Mouse (Mus musculus) limb, embryonic 15.5 days (tissue): ENCODE measurements at regions not wholly inside any gene's neighbourhood (a gene's known extent, or its start where the extent isn't known, plus 50 kb on each side); places are given as distances from the start of the nearest gene placed in this dataset.

Source experiments
- ATAC-seq: fragments of 200-750 bp; cut with Nextera tagmentation; 2 replicates; pipeline ENCODE4 v1.8.0; 2017; ENCODE audit warnings: low read depth, moderate TSS enrichment; ENCODE audit not compliant: insufficient number of reproducible peaks, low FRiP score, low TSS enrichment
- H3K27ac ChIP-seq: fragments of 300-500 bp; sonication (generic); 2 replicates; pipeline ENCODE4 v1.5.1; 2015; ENCODE audit warnings: moderate library complexity, mild to moderate bottlenecking, inconsistent platforms
- H3K27me3 ChIP-seq: fragments of 300-500 bp; sonication (generic); 2 replicates; pipeline ENCODE4 v1.6.1; 2015; ENCODE audit warnings: inconsistent platforms
- H3K36me3 ChIP-seq: fragments of 300-500 bp; sonication (generic); 2 replicates; pipeline ENCODE4 v1.6.1; 2015; ENCODE audit warnings: inconsistent platforms
- H3K4me1 ChIP-seq: fragments of 300-500 bp; sonication (generic); 2 replicates; pipeline ENCODE4 v1.6.1; 2015; ENCODE audit warnings: inconsistent platforms
- H3K4me2 ChIP-seq: fragments of 300-500 bp; sonication (generic); 2 replicates; pipeline ENCODE4 v1.6.1; 2015; ENCODE audit warnings: mild to moderate bottlenecking, inconsistent platforms
- H3K4me3 ChIP-seq: fragments of 300-500 bp; sonication (generic); 2 replicates; pipeline ENCODE4 v1.5.1; 2015; ENCODE audit warnings: mild to moderate bottlenecking, inconsistent platforms
- H3K9ac ChIP-seq: fragments of 300-500 bp; sonication (generic); 2 replicates; pipeline ENCODE4 v1.6.1; 2015; ENCODE audit warnings: inconsistent platforms
- H3K9me3 ChIP-seq: fragments of 300-500 bp; sonication (generic); 2 replicates; pipeline ENCODE4 v1.6.1; 2016; ENCODE audit warnings: inconsistent platforms
- WGBS: fragments of 180-500 bp; shearing (Covaris S2); methylation state at CpG from one replicate; pipeline ENCODE4 v1.1.7; 2015; 5-methylcytosine and 5-hydroxymethylcytosine counted together

DNA sequence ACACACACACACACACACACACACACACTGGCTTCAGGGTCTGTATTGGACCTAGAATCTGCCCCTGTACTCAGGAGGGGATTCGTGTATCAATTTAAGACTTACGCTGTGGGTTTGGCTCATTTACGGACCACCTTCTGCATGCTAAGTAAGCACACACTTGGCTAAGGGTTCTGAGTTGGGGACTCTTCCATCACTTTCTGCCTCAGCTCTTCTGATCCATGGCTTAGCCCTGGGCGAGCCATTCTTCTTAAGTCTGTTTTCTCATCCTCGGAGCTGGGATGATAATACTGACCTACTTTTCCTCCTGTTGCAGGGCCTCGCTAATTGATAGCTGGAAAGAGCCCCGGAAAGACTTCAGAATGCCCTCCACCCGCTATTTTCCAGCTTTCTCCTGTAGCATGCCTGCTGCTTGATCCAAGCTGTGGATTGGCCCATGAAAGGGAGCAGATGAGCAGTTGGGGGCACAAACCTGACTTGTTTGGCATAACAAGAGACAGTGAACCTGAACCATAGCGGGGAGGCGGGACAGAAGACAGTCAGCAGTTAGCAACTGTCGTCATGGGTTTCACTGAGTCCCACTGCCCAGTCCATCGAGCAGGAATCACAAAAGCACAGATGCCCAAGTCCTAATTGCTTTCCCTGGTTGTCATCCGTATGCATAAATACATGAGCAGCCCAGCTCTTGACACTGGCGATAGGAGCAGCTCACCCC lies 294.9 kb upstream of the Stt3b start:
- H3K4me2 ChIP-seq: no peak overlapping the region
- H3K27ac ChIP-seq: no peak overlapping the region
- no peak overlapping the region for H3K4me3 ChIP-seq
- H3K36me3 ChIP-seq: no peaks in the 10 kb centered on the region
- ATAC-seq: no peak
- no peaks in the 10 kb centered on the region for H3K4me1 ChIP-seq
- H3K9ac ChIP-seq: no peak overlapping the region
- no peaks in the 10 kb centered on the region for H3K9me3 ChIP-seq
- H3K27me3 ChIP-seq: no peaks in the 10 kb centered on the region
- WGBS: 86% methylated on average over 14 of the region's 14 CpGs

GRCm38 (mm10) chr9:115607961-115608360 lies 297.7 kb upstream of the Stt3b start:
- 50% methylated on average over 2 of the region's 2 CpGs for WGBS
- Histone ChIP-seq H3K4me2 (no peak overlapping the region), H3K9me3 (no peaks in the 10 kb centered on the region), H3K27ac (no peak overlapping the region), H3K4me1 (no peaks in the 10 kb centered on the region), H3K36me3 (no peaks in the 10 kb centered on the region), H3K27me3 (no peaks in the 10 kb centered on the region), H3K9ac (no peak overlapping the region), H3K4me3 (no peak overlapping the region)
- no peak for ATAC-seq

GRCm38 (mm10) chr9:115608377-115608776 lies 298.2 kb upstream of the Stt3b start:
- no peaks in the 10 kb centered on the region for H3K4me1 ChIP-seq
- WGBS: 81% methylated on average over 5 of the region's 5 CpGs
- H3K9ac ChIP-seq: no peak overlapping the region
- no peak overlapping the region for H3K4me2 ChIP-seq
- no peaks in the 10 kb centered on the region for H3K36me3 ChIP-seq
- H3K27me3 ChIP-seq: no peaks in the 10 kb centered on the region
- no peak for ATAC-seq
- H3K4me3 ChIP-seq: no peak overlapping the region
- no peaks in the 10 kb centered on the region for H3K9me3 ChIP-seq
- no peak overlapping the region for H3K27ac ChIP-seq

DNA sequence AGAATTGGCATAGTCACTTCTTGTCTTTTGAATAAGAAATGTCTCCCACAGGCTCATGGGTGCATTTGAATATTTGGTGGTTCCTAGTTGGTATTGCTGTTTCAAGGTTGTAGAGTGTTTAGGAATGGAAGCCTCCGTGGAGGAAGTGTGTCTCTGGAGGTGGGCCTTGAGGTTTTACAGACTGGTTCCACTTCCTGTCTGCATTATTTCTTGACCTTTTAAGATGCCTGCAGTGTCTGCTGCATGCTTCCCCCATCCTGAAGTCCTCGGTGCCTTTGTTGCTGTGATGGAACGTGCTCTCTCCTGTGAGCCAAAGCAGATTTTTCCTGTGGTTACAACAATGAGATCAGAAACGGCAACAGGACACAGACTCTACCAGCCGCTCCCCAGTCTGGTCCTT lies 299.4 kb upstream of the Gadl1 start:
- Histone ChIP-seq H3K36me3 (no peaks in the 10 kb centered on the region), H3K27me3 (no peaks in the 10 kb centered on the region), H3K4me3 (no peak overlapping the region), H3K9me3 (no peaks in the 10 kb centered on the region), H3K9ac (no peak overlapping the region), H3K27ac (no peak overlapping the region), H3K4me1 (no peaks in the 10 kb centered on the region), H3K4me2 (no peak overlapping the region)
- WGBS: 79% methylated on average over 5 of the region's 5 CpGs
- ATAC-seq: no peak

- no peaks in the 10 kb centered on the region for H3K36me3 ChIP-seq
- H3K4me3 ChIP-seq: no peak overlapping the region
- no peaks in the 10 kb centered on the region for H3K27me3 ChIP-seq
- no peak overlapping the region for H3K9ac ChIP-seq
- no peak for ATAC-seq
- no peaks in the 10 kb centered on the region for H3K4me1 ChIP-seq
- no peak overlapping the region for H3K27ac ChIP-seq
- no peaks in the 10 kb centered on the region for H3K9me3 ChIP-seq
- 87% methylated on average over 5 of the region's 5 CpGs for WGBS
- H3K4me2 ChIP-seq: no peak overlapping the region
Observed at GRCm38 (mm10) chr9:115611713-115612112, 297.5 kb upstream of the Gadl1 start.

- H3K9me3 ChIP-seq: no peaks in the 10 kb centered on the region
- H3K27me3 ChIP-seq: no peaks in the 10 kb centered on the region
- WGBS: 52% methylated on average over 6 of the region's 6 CpGs
Observed at GRCm38 (mm10) chr9:115612908-115613307, 296.3 kb upstream of the Gadl1 start.

DNA sequence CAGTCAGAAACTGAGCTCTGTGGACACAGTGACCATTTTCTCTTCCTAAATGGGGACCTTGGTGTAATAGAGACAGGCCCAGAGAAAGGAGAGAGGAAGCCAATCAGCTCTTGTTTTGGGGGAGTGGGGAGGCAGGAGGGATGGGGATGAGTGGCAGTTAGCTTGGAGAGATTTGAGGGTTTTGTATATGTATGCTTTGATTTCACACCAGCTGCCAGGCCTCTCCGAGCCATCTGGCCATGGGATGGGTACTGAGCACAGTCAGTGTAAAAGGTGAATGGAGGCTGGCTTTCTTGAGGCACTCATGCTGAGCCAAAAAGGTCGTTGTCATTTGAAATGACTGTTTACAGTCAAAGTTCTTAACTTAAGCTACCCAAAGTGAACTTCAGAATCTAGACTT lies 295.2 kb upstream of the Gadl1 start:
- H3K27me3 ChIP-seq: no peaks in the 10 kb centered on the region
- 85% methylated on average over 2 of the region's 2 CpGs for WGBS
- no peaks in the 10 kb centered on the region for H3K4me1 ChIP-seq
- H3K27ac ChIP-seq: no peak overlapping the region
- no peak overlapping the region for H3K4me3 ChIP-seq
- no peaks in the 10 kb centered on the region for H3K36me3 ChIP-seq
- H3K9me3 ChIP-seq: no peaks in the 10 kb centered on the region
- no peak overlapping the region for H3K4me2 ChIP-seq
- no peak for ATAC-seq
- H3K9ac ChIP-seq: no peak overlapping the region

More at GRCm38 (mm10) chr9:115612908-115613307, 296.3 kb upstream of the Gadl1 start:
- Histone ChIP-seq H3K4me2 (no peak overlapping the region), H3K9ac (no peak overlapping the region), H3K4me1 (no peaks in the 10 kb centered on the region), H3K27ac (no peak overlapping the region), H3K4me3 (no peak overlapping the region), H3K36me3 (no peaks in the 10 kb centered on the region)
- no peak for ATAC-seq

- Histone ChIP-seq H3K27me3 (no peaks in the 10 kb centered on the region), H3K4me1 (no peaks in the 10 kb centered on the region), H3K9me3 (no peaks in the 10 kb centered on the region), H3K9ac (no peak overlapping the region), H3K27ac (no peak overlapping the region), H3K4me3 (no peak overlapping the region), H3K4me2 (no peak overlapping the region), H3K36me3 (no peaks in the 10 kb centered on the region)
- WGBS: 77% methylated on average over 6 of the region's 6 CpGs
- ATAC-seq: no peak
Observed at GRCm38 (mm10) chr9:115617909-115618308, 291.3 kb upstream of the Gadl1 start.

GRCm38 (mm10) chr9:115623948-115624347 lies 285.3 kb upstream of the Gadl1 start:
- no peaks in the 10 kb centered on the region for H3K36me3 ChIP-seq
- no peaks in the 10 kb centered on the region for H3K9me3 ChIP-seq
- 0 out of 2 replicates have a peak, but pooled peaks cover 3% of the 10 kb centered on the region for H3K4me1 ChIP-seq
- 29% methylated on average over 5 of the region's 5 CpGs for WGBS
- H3K4me3 ChIP-seq: no peak overlapping the region
- ATAC-seq: peak; percentile 63; the same call in 1 of the 2 replicates
- H3K27me3 ChIP-seq: no peaks in the 10 kb centered on the region
- no peak overlapping the region for H3K27ac ChIP-seq
- H3K4me2 ChIP-seq: no peak overlapping the region
- no peak overlapping the region for H3K9ac ChIP-seq

DNA sequence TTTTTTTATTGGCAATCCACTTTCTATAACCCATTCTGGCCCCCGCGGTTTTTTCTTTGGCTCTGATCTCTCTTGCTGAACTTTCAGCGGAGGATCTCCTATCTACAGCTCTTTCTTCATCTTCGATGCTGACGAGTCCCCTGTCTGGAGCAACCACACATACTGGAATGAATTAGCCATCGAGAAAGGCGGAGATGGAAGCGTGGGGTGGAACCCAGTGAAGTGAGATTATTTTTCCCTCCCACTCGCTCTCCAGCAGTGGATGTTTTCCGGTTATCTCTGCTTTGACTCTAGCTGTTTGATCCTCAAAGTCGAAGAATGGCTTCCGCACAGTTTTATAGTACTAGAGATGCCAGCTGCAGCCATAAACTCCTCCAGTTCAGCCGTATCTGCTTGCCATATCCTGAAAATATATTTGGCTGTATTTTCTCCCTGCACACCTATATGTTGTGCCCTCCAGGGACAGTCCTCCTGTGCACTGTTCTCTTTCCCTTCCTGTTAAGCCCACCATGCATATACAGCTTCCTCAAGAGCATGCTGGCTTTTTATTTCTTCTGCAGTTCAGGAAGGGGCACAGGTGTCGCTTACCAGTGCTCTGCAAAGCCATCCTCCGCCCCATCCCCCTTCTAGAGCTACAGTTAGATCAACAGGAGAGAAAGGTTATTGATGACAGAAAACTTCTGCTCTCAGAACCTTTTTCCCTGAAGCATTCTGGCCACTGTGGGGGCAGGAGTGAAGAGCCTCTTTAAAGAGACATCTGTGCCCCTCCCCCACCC lies 284.3 kb upstream of the Gadl1 start:
- H3K4me2 ChIP-seq: no peak overlapping the region
- H3K27me3 ChIP-seq: no peaks in the 10 kb centered on the region
- H3K4me1 ChIP-seq: 0 out of 2 replicates have a peak, but pooled peaks cover 3% of the 10 kb centered on the region
- no peak overlapping the region for H3K9ac ChIP-seq
- H3K9me3 ChIP-seq: no peaks in the 10 kb centered on the region
- no peaks in the 10 kb centered on the region for H3K36me3 ChIP-seq
- 51% methylated on average over 15 of the region's 15 CpGs for WGBS
- ATAC-seq: no peak
- H3K27ac ChIP-seq: no peak overlapping the region
- H3K4me3 ChIP-seq: no peak overlapping the region

- Histone ChIP-seq H3K36me3 (no peaks in the 10 kb centered on the region), H3K4me3 (no peak overlapping the region), H3K9me3 (no peaks in the 10 kb centered on the region), H3K27ac (no peak overlapping the region), H3K27me3 (no peaks in the 10 kb centered on the region), H3K4me1 (peaks cover 7% of the 10 kb centered on the region; the same call in 1 of the 2 replicates), H3K4me2 (no peak overlapping the region), H3K9ac (no peak overlapping the region)
- WGBS: 77% methylated on average over 3 of the region's 3 CpGs
- no peak for ATAC-seq
Observed at GRCm38 (mm10) chr9:115627551-115627950, 281.7 kb upstream of the Gadl1 start.

- peaks cover 3% of the 10 kb centered on the region; the same call in 1 of the 2 replicates for H3K4me1 ChIP-seq
- H3K9me3 ChIP-seq: no peaks in the 10 kb centered on the region
- no peak overlapping the region for H3K4me3 ChIP-seq
- no peaks in the 10 kb centered on the region for H3K36me3 ChIP-seq
- no peaks in the 10 kb centered on the region for H3K27me3 ChIP-seq
- no peak overlapping the region for H3K4me2 ChIP-seq
- H3K27ac ChIP-seq: no peak overlapping the region
- no peak overlapping the region for H3K9ac ChIP-seq
- 76% methylated on average over 6 of the region's 6 CpGs for WGBS
- ATAC-seq: no peak
Observed at GRCm38 (mm10) chr9:115637114-115637513, 272.1 kb upstream of the Gadl1 start.
